Mouse (Mus musculus): ENCODE results near the gene Gm266.

Gm266 gene

GRCm38 (mm10) chr12:111474893-111475643 is 10.6 kb downstream of the Gm266 start:
- CTCF ChIA-PET: interaction anchor here (0.6 to 2.7 kb wide), 12 partner anchors 30 to 324 kb away, joined by 3 to 22 read pairs (median 5); no protein-coding TSS in a partner anchor
- POLR2A ChIA-PET: interaction anchor here in 2 of 4 experiments (0.6 to 1.2 kb wide), 4 partner anchors 33 to 200 kb away, joined by 3 to 5 read pairs (median 3); partner anchors contain the start of genes Eif5 (in 1 of the 2) and Tnfaip2 (in 1 of the 2)

DNA sequence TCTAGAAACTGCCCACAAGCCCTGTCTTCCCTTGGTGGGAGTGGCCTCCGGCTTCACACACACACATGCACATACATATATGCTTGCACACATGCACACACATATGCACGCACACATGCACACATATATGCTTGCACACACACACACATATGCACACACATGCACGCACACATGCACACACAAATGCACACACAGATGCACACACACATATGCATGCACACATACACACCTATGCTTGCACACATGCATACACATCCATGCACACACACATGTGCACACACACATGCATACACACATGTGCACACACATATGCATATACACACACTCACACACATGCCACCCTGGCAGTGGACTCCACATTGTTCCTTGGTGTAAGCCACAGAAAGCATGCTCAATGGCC is 11.2 kb downstream of the Gm266 start:
- ChIA-PET POLR2A (interaction anchor here in 2 of 4 experiments (0.6 to 1.2 kb wide), 4 partner anchors 32 to 201 kb away, joined by 3 to 5 read pairs (median 3); partner anchors contain the start of genes Eif5 (in 1 of the 2) and Tnfaip2 (in 1 of the 2)), CTCF (interaction anchor here (0.8 to 2.7 kb wide), 11 partner anchors 30 to 73 kb away, joined by 3 to 22 read pairs (median 5); partner anchors contain the start of gene Exoc3l4 (in 1 of the 4))

DNA sequence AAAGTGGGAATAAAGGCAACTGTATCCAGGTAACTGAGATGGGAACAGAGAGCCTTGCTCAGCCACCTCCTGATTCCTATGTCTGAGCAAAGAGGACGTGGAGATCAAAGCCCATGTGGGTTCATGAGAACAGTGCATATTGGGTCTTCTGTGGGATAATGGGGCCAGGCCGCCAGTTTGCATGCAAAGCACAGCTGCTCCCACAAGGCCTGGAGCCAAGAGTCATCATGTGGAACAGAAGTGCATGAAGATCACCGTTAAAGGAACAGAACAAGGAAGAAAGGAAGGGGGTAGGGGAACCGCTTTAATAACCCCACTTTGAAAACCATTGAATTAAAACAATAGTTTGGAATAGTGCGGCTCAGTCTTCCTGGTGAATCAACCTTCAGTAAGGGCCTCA is 12.7 kb downstream of the Gm266 start:
- POLR2A ChIA-PET: interaction anchor here in 1 of 4 experiments (1.0 kb wide), 1 partner anchor 23 kb away, joined by 3 read pairs; no protein-coding TSS in a partner anchor

GRCm38 (mm10) chr12:111471721-111472120 is 13.9 kb downstream of the Gm266 start:
- CTCF ChIA-PET: interaction anchor here (0.7 to 4.5 kb wide), 8 partner anchors 7 to 46 kb away, joined by 3 to 78 read pairs (median 4); no protein-coding TSS in a partner anchor
- POLR2A ChIA-PET: interaction anchor here in 2 of 4 experiments (1.0 to 1.2 kb wide), 3 partner anchors 13 to 85 kb away, joined by 3 to 4 read pairs (median 3); no protein-coding TSS in a partner anchor

More for the DNA sequence above, 12.7 kb downstream of the Gm266 start:
- CTCF ChIA-PET: interaction anchor here (0.7 to 2.7 kb wide), 7 partner anchors 15 to 71 kb away, joined by 3 to 15 read pairs (median 4); no protein-coding TSS in a partner anchor

DNA sequence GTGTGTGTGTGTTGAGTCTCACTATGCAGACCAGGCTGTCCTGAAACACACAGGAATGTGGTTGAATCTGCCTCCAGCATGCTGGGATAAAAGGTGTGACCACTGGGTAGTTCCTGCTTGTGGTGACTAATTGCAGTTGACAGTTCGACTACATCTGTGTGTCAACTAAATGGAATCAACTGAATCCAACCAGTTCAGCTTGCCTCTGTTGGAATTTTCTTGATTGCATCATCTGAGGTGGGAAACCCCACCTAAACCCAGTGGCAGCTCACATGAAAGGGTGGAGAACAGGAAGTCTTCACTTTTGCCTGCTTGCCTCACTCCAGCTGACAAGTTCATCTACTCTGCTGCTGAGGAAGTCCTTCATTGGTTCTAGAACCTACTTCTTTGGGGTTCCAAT is 14.5 kb downstream of the Gm266 start:
- POLR2A ChIA-PET: interaction anchor here in 2 of 4 experiments (1.0 to 1.2 kb wide), 3 partner anchors 12 to 85 kb away, joined by 3 to 4 read pairs (median 3); no protein-coding TSS in a partner anchor

GRCm38 (mm10) chr12:111469507-111469906 is 16.1 kb downstream of the Gm266 start:
- ChIA-PET POLR2A (interaction anchor here (0.6 to 1.1 kb wide), 8 partner anchors 24 to 68 kb away, joined by 3 to 6 read pairs (median 4); no protein-coding TSS in a partner anchor), CTCF (interaction anchor here (0.5 to 4.5 kb wide), 63 partner anchors 8 to 429 kb away, joined by 3 to 78 read pairs (median 4); partner anchors contain the start of genes Exoc3l4 (in 2 of the 4), Gm266 (in 2 of the 4), Tnfaip2 (in 2 of the 4) and Lbhd2 (in 1 of the 4))

More for the DNA sequence above, 14.5 kb downstream of the Gm266 start:
- CTCF ChIA-PET: interaction anchor here (0.7 to 4.5 kb wide), 11 partner anchors 8 to 70 kb away, joined by 3 to 78 read pairs (median 5); no protein-coding TSS in a partner anchor

DNA sequence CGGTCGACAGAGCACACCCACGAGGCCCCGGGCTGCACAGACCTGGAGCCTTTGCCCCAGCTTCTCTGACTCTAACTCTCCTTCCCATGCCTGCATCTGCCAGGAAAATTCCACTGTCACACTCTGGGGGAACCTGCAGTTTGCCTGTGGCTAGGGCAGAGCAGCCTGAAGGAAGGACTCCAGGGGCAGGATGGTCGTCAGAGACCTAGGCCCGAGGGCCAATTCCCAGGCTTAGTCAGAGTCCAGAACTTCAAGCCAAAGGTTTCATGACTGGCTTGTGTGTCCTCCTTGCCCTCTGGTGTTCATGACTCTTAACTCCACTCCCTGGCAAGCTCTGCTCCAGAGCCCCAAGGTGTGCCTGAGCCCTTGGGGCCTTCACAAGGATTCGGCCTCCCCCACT is 17.4 kb downstream of the Gm266 start:
- POLR2A ChIA-PET: no interaction called here
- CTCF ChIA-PET: interaction anchor here (0.8 to 4.5 kb wide), 9 partner anchors 9 to 137 kb away, joined by 3 to 78 read pairs (median 7); no protein-coding TSS in a partner anchor

DNA sequence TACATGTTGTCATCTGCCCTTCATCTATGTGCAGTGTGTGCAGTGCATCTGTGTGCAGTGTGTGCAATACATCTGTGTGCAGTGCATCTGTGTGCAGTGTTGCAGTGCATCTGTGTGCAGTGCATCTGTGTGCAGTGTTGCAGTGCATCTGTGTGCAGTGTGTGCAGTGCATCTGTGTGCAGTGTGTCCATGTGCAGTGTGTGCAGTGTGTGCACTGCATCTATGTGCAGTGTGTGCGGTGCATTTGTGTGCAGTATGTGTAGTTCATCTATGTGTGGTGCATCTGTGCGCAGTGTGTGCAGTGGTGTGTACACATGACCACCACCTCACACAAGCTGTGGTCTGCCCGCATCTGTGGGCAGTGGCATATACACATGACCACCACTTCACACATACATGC is 19.3 kb downstream of the Gm266 start:
- POLR2A ChIA-PET: no interaction called here

DNA sequence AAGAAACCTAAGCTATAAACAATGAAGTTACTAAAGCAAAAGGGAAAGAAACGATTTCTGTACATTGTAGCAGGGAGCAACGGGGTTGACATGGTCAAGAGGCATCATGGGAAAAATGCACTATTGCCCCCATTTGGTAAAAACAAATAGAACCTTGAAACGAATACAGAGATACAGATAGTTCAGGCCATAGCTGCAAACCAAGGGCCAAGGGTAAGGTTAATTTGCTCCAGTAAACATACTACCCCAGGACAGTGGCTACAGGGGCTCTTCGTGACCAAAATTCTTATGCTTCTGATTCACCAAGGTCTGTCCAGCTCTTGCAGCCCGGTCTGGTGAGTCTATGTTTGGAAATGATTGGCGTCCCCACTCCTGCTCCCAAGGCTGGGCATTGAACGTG is 22.1 kb downstream of the Gm266 start:
- POLR2A ChIA-PET: interaction anchor here in 2 of 4 experiments (0.6 to 1.1 kb wide), 2 partner anchors 18 to 192 kb away, joined by 4 read pairs; partner anchors contain the start of gene Amn (in 1 of the 2)
- CTCF ChIA-PET: interaction anchor here in 2 of 4 experiments (0.8 to 8.4 kb wide), 6 partner anchors 15 to 62 kb away, joined by 3 to 116 read pairs (median 6); no protein-coding TSS in a partner anchor

More for the DNA sequence above, 19.3 kb downstream of the Gm266 start:
- CTCF ChIA-PET: interaction anchor here (0.6 to 1.1 kb wide), 4 partner anchors 40 to 435 kb away, joined by 3 to 5 read pairs (median 4); no protein-coding TSS in a partner anchor

GRCm38 (mm10) chr12:111457742-111458141 is 27.9 kb downstream of the Gm266 start:
- CTCF ChIA-PET: interaction anchor here (0.7 to 8.4 kb wide), 14 partner anchors 11 to 120 kb away, joined by 3 to 116 read pairs (median 6); partner anchors contain the start of gene Tnfaip2 (in 1 of the 4)
- POLR2A ChIA-PET: interaction anchor here in 2 of 4 experiments (0.6 to 1.4 kb wide), 4 partner anchors 32 to 241 kb away, joined by 3 to 7 read pairs (median 4); partner anchors contain the start of gene Eif5 (in 1 of the 2)

- ChIA-PET CTCF (interaction anchor here in 3 of 4 experiments (0.6 to 4.1 kb wide), 9 partner anchors 13 to 336 kb away, joined by 3 to 26 read pairs (median 4); no protein-coding TSS in a partner anchor), POLR2A (interaction anchor here in 3 of 4 experiments (0.6 to 1.3 kb wide), 5 partner anchors 10 to 768 kb away, joined by 3 to 5 read pairs (median 4); no protein-coding TSS in a partner anchor)
Observed at GRCm38 (mm10) chr12:111455860-111456259, 29.8 kb downstream of the Gm266 start.

DNA sequence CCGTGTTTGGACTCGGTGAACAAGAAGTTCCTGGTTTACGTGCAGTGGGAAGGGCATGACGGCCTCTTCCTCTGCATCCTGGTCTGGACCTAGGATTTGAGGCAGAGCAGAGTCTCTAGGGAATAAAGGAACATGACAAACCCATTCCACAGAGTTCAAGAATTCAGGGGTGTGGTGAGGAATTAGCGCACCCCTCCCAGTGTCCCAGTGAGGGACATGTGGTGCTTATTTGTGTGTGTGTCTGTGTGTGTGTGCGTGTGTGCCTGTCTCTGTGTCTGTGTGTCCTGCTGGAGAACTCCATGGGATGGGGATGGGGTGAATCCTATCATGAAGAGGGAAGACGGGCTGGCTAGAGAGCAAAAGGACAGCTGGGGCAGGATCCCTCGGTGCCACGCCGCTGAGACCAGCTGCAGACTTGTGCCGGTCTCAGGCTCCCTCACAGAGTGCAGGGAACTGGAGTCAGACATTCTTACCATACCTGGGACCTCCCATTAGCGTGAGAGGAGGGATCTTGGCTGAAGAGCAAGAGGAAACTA is 30.2 kb downstream of the Gm266 start:
- CTCF ChIA-PET: interaction anchor here (0.5 to 4.1 kb wide), 12 partner anchors 9 to 336 kb away, joined by 3 to 26 read pairs (median 4); no protein-coding TSS in a partner anchor
- POLR2A ChIA-PET: interaction anchor here in 2 of 4 experiments (0.9 to 1.3 kb wide), 4 partner anchors 10 to 49 kb away, joined by 3 to 5 read pairs (median 4); no protein-coding TSS in a partner anchor

DNA sequence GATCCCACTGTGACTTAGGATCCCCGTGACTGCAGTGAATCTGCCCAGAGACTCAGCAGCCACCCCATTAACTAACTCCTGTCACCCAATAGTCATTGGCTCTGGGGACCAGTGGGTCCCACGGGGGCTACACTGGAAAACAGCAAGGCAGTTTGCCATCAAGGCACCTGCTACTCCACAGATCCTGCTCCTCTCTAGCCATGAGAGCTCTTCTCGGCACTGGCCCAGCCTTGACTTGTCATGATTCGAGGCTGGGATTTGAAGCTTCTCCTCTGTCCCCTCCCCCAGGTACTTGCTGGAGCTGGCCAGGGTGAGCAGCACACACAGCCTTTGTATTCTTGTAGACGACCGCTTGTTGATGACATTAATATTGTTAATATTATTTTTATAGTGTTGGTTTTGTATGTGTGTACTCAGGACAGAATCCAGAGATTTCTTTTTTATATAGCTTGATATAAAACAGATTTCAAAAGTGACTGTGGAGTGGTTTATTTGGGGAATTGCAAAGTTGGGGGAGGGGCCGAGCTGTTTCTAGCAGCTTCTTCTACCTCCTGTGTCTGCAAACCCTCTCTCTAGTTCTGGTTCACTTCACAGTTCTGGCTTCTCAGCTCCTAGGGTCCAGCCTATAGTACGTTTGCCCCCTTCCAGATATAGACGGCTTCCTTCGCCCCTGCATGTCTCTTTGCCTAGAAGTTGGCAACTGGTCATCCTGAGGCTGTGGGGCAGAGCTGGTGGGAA is 30.9 kb downstream of the Gm266 start:
- CTCF ChIA-PET: interaction anchor here (0.5 to 4.1 kb wide), 14 partner anchors 9 to 193 kb away, joined by 3 to 26 read pairs (median 4); no protein-coding TSS in a partner anchor
- POLR2A ChIA-PET: interaction anchor here in 2 of 4 experiments (1.0 to 1.1 kb wide), 2 partner anchors 16 to 29 kb away, joined by 3 to 4 read pairs; no protein-coding TSS in a partner anchor

GRCm38 (mm10) chr12:111454021-111454420 is 31.6 kb downstream of the Gm266 start:
- POLR2A ChIA-PET: interaction anchor here in 2 of 4 experiments (0.9 to 1.5 kb wide), 4 partner anchors 12 to 29 kb away, joined by 3 read pairs; partner anchors contain the start of gene Tnfaip2 (in 1 of the 2)
- CTCF ChIA-PET: interaction anchor here in 3 of 4 experiments (0.9 to 4.1 kb wide), 6 partner anchors 15 to 51 kb away, joined by 3 to 26 read pairs (median 4); no protein-coding TSS in a partner anchor

- POLR2A ChIA-PET: interaction anchor here in 2 of 4 experiments (0.7 to 1.6 kb wide), 2 partner anchors 16 to 22 kb away, joined by 3 to 4 read pairs; no protein-coding TSS in a partner anchor
- CTCF ChIA-PET: interaction anchor here in 2 of 4 experiments (1.3 to 4.9 kb wide), 5 partner anchors 8 to 50 kb away, joined by 3 to 28 read pairs (median 5); no protein-coding TSS in a partner anchor
Observed at GRCm38 (mm10) chr12:111451561-111451960, 34.1 kb downstream of the Gm266 start.

GRCm38 (mm10) chr12:111450359-111450758 is 35.3 kb downstream of the Gm266 start:
- CTCF ChIA-PET: interaction anchor here (0.5 to 4.9 kb wide), 10 partner anchors 9 to 168 kb away, joined by 3 to 28 read pairs (median 4); no protein-coding TSS in a partner anchor

More at GRCm38 (mm10) chr12:111450359-111450758, 35.3 kb downstream of the Gm266 start:
- POLR2A ChIA-PET: interaction anchor here in 2 of 4 experiments (0.7 to 1.6 kb wide), 6 partner anchors 19 to 87 kb away, joined by 3 to 4 read pairs (median 4); partner anchors contain the start of gene Eif5 (in 1 of the 2)

Data from embryonic stem cell, embryonic (primary cell).